Mouse (Mus musculus): ENCODE measurements at regions not wholly inside any gene's neighbourhood (a gene's known extent, or its start where the extent isn't known, plus 50 kb on each side); places are given as distances from the start of the nearest gene placed in this dataset.

- TF ChIP-seq CTCF (IDR thresholded peaks at IDR 0.05; ENCODE audit: extremely low read depth, insufficient read depth, insufficient read length, insufficient replicate concordance), result no peak
- no peak for TF ChIP-seq POLR2A (IDR thresholded peaks at IDR 0.05; ENCODE audit: low read depth, low read length)
Measured at GRCm38 (mm10) chr10:84059646-84060491, 337.2 kb downstream of the 1500009L16Rik start.

Measured in spleen, adult 2 months (tissue).